Mouse (Mus musculus) small intestine, adult 2 months (tissue): Measurements from ENCODE around the gene Rnf212b. TPM values are rescaled to one million over a fixed set of nuclear protein-coding genes. Genes with fewer than 3 reads are reported as not detected.

Experiments
- H3K27ac ChIP-seq: fragments of 200-500 bp; 2 replicates; pipeline ENCODE4 v1.5.1; 2012; ENCODE audit warnings: low read depth, low read length, control low read depth, inconsistent platforms; ENCODE audit not compliant: insufficient read depth
- H3K27me3 ChIP-seq: fragments of 200-500 bp; 2 replicates; pipeline ENCODE4 v1.6.1; 2012; ENCODE audit warnings: mild to moderate bottlenecking, moderate library complexity, low read length, inconsistent platforms; ENCODE audit not compliant: control insufficient read depth, insufficient read depth
- H3K36me3 ChIP-seq: fragments of 200-500 bp; 2 replicates; pipeline ENCODE4 v1.6.1; 2012; ENCODE audit warnings: mild to moderate bottlenecking, low read length, control low read depth, inconsistent platforms; ENCODE audit not compliant: control insufficient read depth, insufficient read depth
- H3K4me1 ChIP-seq: fragments of 200-500 bp; 2 replicates; pipeline ENCODE4 v1.6.1; 2012; ENCODE audit warnings: low read length, inconsistent platforms, mixed read lengths; ENCODE audit not compliant: control insufficient read depth, insufficient read depth, insufficient read length
- H3K4me3 ChIP-seq: fragments of 200-500 bp; 2 replicates; pipeline ENCODE4 v1.5.1; 2012; ENCODE audit warnings: low read depth, mild to moderate bottlenecking, control low read depth, inconsistent platforms, low read length, moderate library complexity
- CTCF ChIP-seq: fragments of 200-500 bp; IDR thresholded peaks from 2 replicates; pipeline ENCODE4 v1.5.1; 2012; ENCODE audit warnings: low read depth, mild to moderate bottlenecking, control low read depth, inconsistent platforms, low read length, moderate library complexity, mixed read lengths; ENCODE audit not compliant: insufficient replicate concordance, insufficient read length; ENCODE audit errors: extremely low read depth
- POLR2A ChIP-seq: fragments of 200-500 bp; IDR thresholded peaks from 2 replicates; pipeline ENCODE4 v1.6.1; 2012; ENCODE audit warnings: low read depth, mild to moderate bottlenecking, control low read depth, inconsistent platforms, low read length, moderate library complexity
- WGBS: fragments of 180-500 bp; shearing (Covaris S2); methylation state at CpG from one replicate; pipeline ENCODE4 v1.1.7; 2018; 5-methylcytosine and 5-hydroxymethylcytosine counted together
- polyA plus RNA-seq: library from polyadenylated mRNA; depleted of rRNA; stranded (reverse); fragments of >200 nt; gene quantifications from 2 replicates; pipeline ENCODE4 v1.2.3, GENCODE M21; 2012

The Rnf212b gene
- polyA plus RNA-seq, 1 experiment, result not detected

DNA sequence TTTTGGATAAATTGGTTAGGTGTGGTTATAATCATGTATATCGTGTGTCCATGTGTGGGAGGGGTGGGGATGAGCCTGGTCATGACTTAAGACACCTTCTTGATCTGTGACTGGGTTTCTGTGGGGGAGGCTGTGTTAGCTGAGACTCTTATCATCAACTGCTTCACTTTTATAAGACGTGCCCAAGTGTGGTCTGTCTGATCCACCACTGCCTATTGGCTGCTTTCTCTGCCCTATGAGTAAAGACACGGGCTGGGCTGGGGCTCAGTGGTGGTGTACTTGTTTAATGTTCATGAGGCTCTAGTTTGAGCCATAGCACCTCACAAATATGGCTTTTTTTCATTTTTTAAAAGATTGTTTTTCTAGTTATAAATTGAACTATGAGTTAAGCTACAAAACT, 1.8 kb downstream of the Rnf212b start:
- no peak for TF ChIP-seq POLR2A
- TF ChIP-seq CTCF, result no peak
- H3K36me3 ChIP-seq, result no peaks in the 10 kb centered on the region
- H3K4me1 ChIP-seq, result no peaks in the 10 kb centered on the region
- H3K4me3 ChIP-seq, result no peak overlapping the region
- no peaks in the 10 kb centered on the region for H3K27me3 ChIP-seq
- H3K27ac ChIP-seq, result no peak overlapping the region
- WGBS, result 62% methylated on average over 3 of the region's 3 CpGs

GRCm38 (mm10) chr14:54817791-54818190, 3.9 kb downstream of the Rnf212b start:
- WGBS, result 58% methylated on average over 2 of the region's 2 CpGs
- TF ChIP-seq CTCF, result no peak
- Histone ChIP-seq H3K27ac (no peak overlapping the region), H3K27me3 (no peaks in the 10 kb centered on the region), H3K4me1 (peaks cover 4% of the 10 kb centered on the region; the same call in 1 of the 2 replicates), H3K36me3 (no peaks in the 10 kb centered on the region), H3K4me3 (no peak overlapping the region)

- Histone ChIP-seq H3K36me3 (no peaks in the 10 kb centered on the region), H3K27me3 (no peaks in the 10 kb centered on the region), H3K4me3 (no peak overlapping the region), H3K4me1 (peaks cover 4% of the 10 kb centered on the region; the same call in 1 of the 2 replicates), H3K27ac (no peak overlapping the region)
- no peak for TF ChIP-seq CTCF
- WGBS, result 38% methylated on average over 2 of the region's 2 CpGs
Observed at GRCm38 (mm10) chr14:54822301-54822700, 8.4 kb downstream of the Rnf212b start.

GRCm38 (mm10) chr14:54823716-54824115, 9.8 kb downstream of the Rnf212b start:
- 74% methylated on average over 1 of the region's 1 CpGs for WGBS
- TF ChIP-seq POLR2A (no peak), CTCF (no peak)
- Histone ChIP-seq H3K36me3 (no peaks in the 10 kb centered on the region), H3K27me3 (no peaks in the 10 kb centered on the region), H3K27ac (no peak overlapping the region), H3K4me1 (peaks cover 4% of the 10 kb centered on the region; the same call in 1 of the 2 replicates), H3K4me3 (no peak overlapping the region)

- H3K4me3 ChIP-seq, result no peak overlapping the region
- H3K36me3 ChIP-seq, result no peaks in the 10 kb centered on the region
- TF ChIP-seq CTCF, result no peak
- no peak for TF ChIP-seq POLR2A
- H3K4me1 ChIP-seq, result no peaks in the 10 kb centered on the region
- no peak overlapping the region for H3K27ac ChIP-seq
- H3K27me3 ChIP-seq, result no peaks in the 10 kb centered on the region
- 2% methylated on average over 4 of the region's 4 CpGs for WGBS
Observed at GRCm38 (mm10) chr14:54843461-54843860, 29.5 kb downstream of the Rnf212b start.

DNA sequence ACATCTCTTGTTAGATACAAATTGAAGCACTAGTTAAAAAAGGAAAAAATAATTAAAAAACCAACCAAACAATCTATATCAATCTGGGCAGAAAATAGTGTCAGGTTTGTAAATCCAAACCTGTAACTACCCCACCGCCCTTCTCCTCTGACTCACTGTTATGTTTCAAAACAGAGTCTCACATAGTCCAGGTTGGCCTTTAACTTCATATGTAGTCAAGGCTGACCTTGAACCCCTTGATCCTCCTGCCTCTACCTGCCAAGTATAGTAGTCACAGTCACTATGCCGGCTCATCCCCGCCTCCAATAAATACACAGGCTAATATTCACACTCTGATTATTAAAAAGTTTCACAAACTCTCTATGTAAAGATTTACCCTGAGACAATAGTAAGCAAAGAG, 41.8 kb downstream of the Rnf212b start:
- Histone ChIP-seq H3K4me1 (no peaks in the 10 kb centered on the region), H3K36me3 (peaks cover 4% of the 10 kb centered on the region), H3K4me3 (no peak overlapping the region), H3K27me3 (no peaks in the 10 kb centered on the region), H3K27ac (no peak overlapping the region)
- TF ChIP-seq CTCF (no peak), POLR2A (no peak)
- 86% methylated on average over 3 of the region's 3 CpGs for WGBS

DNA sequence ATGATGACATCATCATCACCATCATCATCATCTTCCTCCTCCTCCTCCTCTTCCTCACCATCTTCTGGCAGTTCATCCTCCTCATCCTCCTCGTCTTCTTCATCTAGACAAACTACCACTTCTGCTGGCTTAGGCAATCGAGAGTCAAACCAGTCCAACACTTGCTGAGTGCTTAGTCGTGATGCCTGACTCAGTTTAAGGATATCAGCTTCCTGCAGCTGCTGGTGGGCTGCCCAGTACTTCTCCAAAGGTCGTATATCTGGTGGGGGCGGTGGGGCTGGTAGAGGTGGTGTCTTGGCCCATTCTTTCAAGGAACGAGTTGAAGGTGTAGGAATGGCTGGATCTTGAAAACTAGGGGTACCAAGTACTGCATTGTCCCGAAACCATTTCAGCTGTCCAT, 42.8 kb downstream of the Rnf212b start:
- Histone ChIP-seq H3K4me3 (no peak overlapping the region), H3K36me3 (peaks cover 4% of the 10 kb centered on the region), H3K27ac (no peak overlapping the region), H3K27me3 (no peaks in the 10 kb centered on the region), H3K4me1 (no peaks in the 10 kb centered on the region)
- 83% methylated on average over 7 of the region's 7 CpGs for WGBS
- TF ChIP-seq CTCF, result no peak
- no peak for TF ChIP-seq POLR2A

DNA sequence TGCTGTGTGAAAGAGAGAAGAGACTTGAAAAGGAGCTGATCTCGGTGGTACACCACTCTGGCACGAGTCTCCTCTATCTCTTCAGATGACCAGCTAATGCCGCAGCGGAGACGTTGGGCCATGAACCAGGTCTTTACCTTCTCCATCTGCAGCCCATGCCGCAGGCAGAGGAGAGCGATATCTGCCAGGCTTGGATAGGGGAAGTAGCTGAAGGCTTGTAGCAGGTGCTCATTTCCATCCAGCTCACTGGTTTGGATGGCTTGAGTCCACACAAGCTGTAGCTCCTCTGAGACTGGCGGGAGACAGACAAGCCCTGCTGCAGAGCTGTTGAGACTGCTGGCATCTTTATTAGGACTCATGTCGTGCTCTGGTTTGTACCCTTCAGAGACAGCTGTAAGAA, 44.0 kb downstream of the Rnf212b start:
- TF ChIP-seq POLR2A, result no peak
- TF ChIP-seq CTCF, result no peak
- no peak overlapping the region for H3K4me3 ChIP-seq
- peaks cover 4% of the 10 kb centered on the region for H3K36me3 ChIP-seq
- H3K27ac ChIP-seq, result no peak overlapping the region
- H3K4me1 ChIP-seq, result no peaks in the 10 kb centered on the region
- no peaks in the 10 kb centered on the region for H3K27me3 ChIP-seq
- WGBS, result 97% methylated on average over 9 of the region's 9 CpGs
